13 mouse cellular contexts compared by ENCODE assay signal in the genomic region with DNA sequence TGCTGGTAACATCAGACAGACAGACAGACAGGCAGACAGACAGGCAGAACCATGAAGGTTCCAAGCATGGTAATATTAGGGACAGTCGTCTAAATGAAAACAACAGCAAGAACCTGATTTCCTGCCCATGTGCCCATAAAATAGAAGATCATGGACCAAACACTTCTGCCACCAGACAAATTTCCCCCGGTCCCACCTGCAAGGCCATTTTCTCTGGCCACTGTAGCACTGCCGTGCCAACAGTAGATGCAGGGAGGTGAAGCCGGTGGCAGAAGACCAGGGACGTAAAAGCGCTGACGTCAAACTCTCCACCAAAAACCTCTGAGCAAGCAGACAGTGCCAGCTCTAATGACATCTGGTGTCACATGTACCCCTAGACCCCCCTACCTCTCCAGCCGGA. TPM values are rescaled to one million over a fixed set of nuclear protein-coding genes. Genes with fewer than 3 reads are reported as not detected.
A peak's percentile ranks its signal among the peaks of the same experiment; 100 is the strongest.
DNase-seq lines count a peak whose midpoint lies in the region; ATAC-seq and TF ChIP-seq lines count a peak whose summit lies in the region.
"Had no signal": no experiment of that assay in that cellular context is flagged by ENCODE, and none has a peak within 500 bp of the region (broad histone marks: within the 10 kb centered on the region; RNA-seq: fewer than 3 reads in every experiment).

No protein-coding gene starts in this region.

- no peak for TF ChIP-seq CTCF in liver, postnatal 0 days (IDR thresholded peaks at IDR 0.05; ENCODE audit: low read depth)

- no peak for TF ChIP-seq EP300 in liver, postnatal 0 days (IDR thresholded peaks at IDR 0.05; ENCODE audit: low read depth)

- H3K9ac ChIP-seq in hindbrain, embryonic 11.5 days (ENCODE audit: low read depth, low read length) = peak overlapping the region; percentile 82
- peak overlapping the region; percentile 73 for H3K9ac ChIP-seq in midbrain, embryonic 16.5 days (ENCODE audit: low read depth, low read length)
- H3K9ac ChIP-seq in liver, postnatal 0 days (replicated peaks) = no peak overlapping the region
- H3K9ac ChIP-seq: embryonic facial prominence, embryonic 15.5 days; heart, embryonic 15.5 days; liver, embryonic 12.5 days had no signal

- ATAC-seq in hindbrain, embryonic 11.5 days (ENCODE audit: low FRiP score) = no peak
- ATAC-seq in midbrain, embryonic 16.5 days = no peak
- no peak for ATAC-seq in liver, postnatal 0 days
- ATAC-seq: liver, embryonic 12.5 days had no signal

- H3K4me3 ChIP-seq in embryonic facial prominence, embryonic 10.5 days = peak overlapping the region; percentile 57
- peak overlapping the region; percentile 59 for H3K4me3 ChIP-seq in hindbrain, embryonic 11.5 days (ENCODE audit: low read depth, low read length)
- peak overlapping the region; percentile 58 for H3K4me3 ChIP-seq in midbrain, embryonic 16.5 days (ENCODE audit: low read depth, low read length)
- no peak overlapping the region for H3K4me3 ChIP-seq in liver, postnatal 0 days (ENCODE audit: low read depth, low read length)
- H3K4me3 ChIP-seq: embryonic facial prominence, embryonic 15.5 days; heart, embryonic 15.5 days; liver, embryonic 12.5 days had no signal

- H3K4me2 ChIP-seq in hindbrain, embryonic 11.5 days (replicated peaks; ENCODE audit: low read depth, low read length) = peak overlapping the region; percentile 57
- peak overlapping the region; percentile 88 for H3K4me2 ChIP-seq in midbrain, embryonic 16.5 days (ENCODE audit: low read length)
- no peak overlapping the region for H3K4me2 ChIP-seq in liver, postnatal 0 days (ENCODE audit: low read depth, low read length)
- H3K4me2 ChIP-seq: embryonic facial prominence, embryonic 15.5 days; heart, embryonic 15.5 days; liver, embryonic 12.5 days had no signal

- peaks cover 57% of the 10 kb centered on the region for H3K27me3 ChIP-seq in embryonic facial prominence, embryonic 10.5 days (replicated peaks; ENCODE audit: low read depth, poor library complexity, severe bottlenecking)
- H3K27me3 ChIP-seq in hindbrain, embryonic 11.5 days (ENCODE audit: control insufficient read depth, insufficient read depth, low read length) = no peaks in the 10 kb centered on the region
- H3K27me3 ChIP-seq in midbrain, embryonic 16.5 days (ENCODE audit: control insufficient read depth, insufficient read depth, low read depth, low read length) = no peaks in the 10 kb centered on the region
- peaks cover 26% of the 10 kb centered on the region for H3K27me3 ChIP-seq in liver, postnatal 0 days (ENCODE audit: insufficient read depth, low read length)

- DNase-seq in cerebellum, postnatal 10 days = peak; percentile 68 to 69
- no peak for DNase-seq in embryonic facial prominence, embryonic 10.5 days (ENCODE audit: low spot score)
- DNase-seq in hindbrain, embryonic 11.5 days (ENCODE audit: low spot score) = no peak
- DNase-seq in kidney, adult 8-10 months = no peak
- no peak for DNase-seq in liver, postnatal 0 days
- DNase-seq in frontal cortex, postnatal 14 days (ENCODE audit: low spot score in 2 of 2) = no peak
- DNase-seq: gastrocnemius, postnatal 10 days; kidney, adult 9 months; lung, postnatal 36 days had no signal

- no peaks in the 10 kb centered on the region for H3K36me3 ChIP-seq in embryonic facial prominence, embryonic 10.5 days (replicated peaks)
- H3K36me3 ChIP-seq in hindbrain, embryonic 11.5 days (ENCODE audit: control insufficient read depth, insufficient read depth, low read length) = no peaks in the 10 kb centered on the region
- no peaks in the 10 kb centered on the region for H3K36me3 ChIP-seq in midbrain, embryonic 16.5 days (ENCODE audit: control insufficient read depth, insufficient read depth, low read length)
- H3K36me3 ChIP-seq in liver, postnatal 0 days (replicated peaks; ENCODE audit: insufficient read depth, low read length) = no peaks in the 10 kb centered on the region
- H3K36me3 ChIP-seq: embryonic facial prominence, embryonic 15.5 days; heart, embryonic 15.5 days; liver, embryonic 12.5 days had no signal

- 71% methylated on average over 8 of the region's 8 CpGs for WGBS in embryonic facial prominence, embryonic 10.5 days
- WGBS in hindbrain, embryonic 11.5 days = 55% methylated on average over 8 of the region's 8 CpGs
- 27% methylated on average over 8 of the region's 8 CpGs for WGBS in midbrain, embryonic 16.5 days
- 68% methylated on average over 8 of the region's 8 CpGs for WGBS in liver, postnatal 0 days (ENCODE audit: insufficient replicate concordance)

- peaks cover 35% of the 10 kb centered on the region for H3K4me1 ChIP-seq in embryonic facial prominence, embryonic 10.5 days
- H3K4me1 ChIP-seq in hindbrain, embryonic 11.5 days (replicated peaks; ENCODE audit: control insufficient read depth, insufficient read depth, low read length) = peaks cover 4% of the 10 kb centered on the region; the same call in 1 of the 2 replicates
- H3K4me1 ChIP-seq in midbrain, embryonic 16.5 days (ENCODE audit: control insufficient read depth, insufficient read depth, low read length) = peaks cover 43% of the 10 kb centered on the region
- no peaks in the 10 kb centered on the region for H3K4me1 ChIP-seq in liver, postnatal 0 days (ENCODE audit: insufficient read depth)
- H3K4me1 ChIP-seq: liver, embryonic 12.5 days had no signal

- H3K27ac ChIP-seq in embryonic facial prominence, embryonic 10.5 days (replicated peaks) = no peak overlapping the region; the same call in 1 of the 2 replicates
- H3K27ac ChIP-seq in hindbrain, embryonic 11.5 days (ENCODE audit: low read depth, low read length) = no peak overlapping the region
- H3K27ac ChIP-seq in midbrain, embryonic 16.5 days (ENCODE audit: low read length) = 0 out of 2 replicates have a peak overlapping the region, but pooled peaks have one; percentile 24
- no peak overlapping the region for H3K27ac ChIP-seq in liver, postnatal 0 days (ENCODE audit: low read depth)
- H3K27ac ChIP-seq: embryonic facial prominence, embryonic 15.5 days; heart, embryonic 15.5 days; liver, embryonic 12.5 days had no signal

- H3K9me3 ChIP-seq in embryonic facial prominence, embryonic 10.5 days = no peaks in the 10 kb centered on the region
- no peaks in the 10 kb centered on the region for H3K9me3 ChIP-seq in hindbrain, embryonic 11.5 days (ENCODE audit: control insufficient read depth, low read length)
- no peaks in the 10 kb centered on the region for H3K9me3 ChIP-seq in midbrain, embryonic 16.5 days (replicated peaks; ENCODE audit: control insufficient read depth, low read length, poor library complexity, severe bottlenecking)
- 0 out of 2 replicates have a peak, but pooled peaks cover 3% of the 10 kb centered on the region for H3K9me3 ChIP-seq in liver, postnatal 0 days (ENCODE audit: low read length)
- H3K9me3 ChIP-seq: embryonic facial prominence, embryonic 15.5 days; heart, embryonic 15.5 days; liver, embryonic 12.5 days had no signal

RNA-seq across cellular contexts. Expression of a gene that starts 2.0 kb away (rescaled TPM):
- polyA plus RNA-seq in embryonic facial prominence, embryonic 10.5 days (2016; fragmentation: Nextera tagmentation; extraction: Ambion mirVana) = 4.3 and 5.6 TPM in 2 replicates
- 24.8 and 32.0 TPM in 2 replicates for polyA plus RNA-seq in hindbrain, embryonic 11.5 days (2014; fragmentation: Nextera tagmentation; extraction: Ambion mirVana)
- 16.6 and 19.8 TPM in 2 replicates for polyA plus RNA-seq in midbrain, embryonic 16.5 days (2015; fragmentation: Nextera tagmentation; extraction: Ambion mirVana)
- 0.65 and 1.0 TPM in 2 replicates for polyA plus RNA-seq in liver, postnatal 0 days (2015; fragmentation: Nextera tagmentation; extraction: Ambion mirVana)

Comparison
In these comparisons a context has a peak if more than half of its experiments do, and no peak if none do; other contexts are left out.
1. DNase-seq: peak in cerebellum, postnatal 10 days (2 of 2); none in embryonic facial prominence, embryonic 10.5 days (single experiment), hindbrain, embryonic 11.5 days (single experiment), kidney, adult 8-10 months (0 of 2), liver, postnatal 0 days (single experiment) and frontal cortex, postnatal 14 days (0 of 2).